Mouse (Mus musculus) embryonic facial prominence, embryonic 13.5 days (tissue): ENCODE results near the gene Galnt16. TPM values are rescaled to one million over a fixed set of nuclear protein-coding genes. Genes with fewer than 3 reads are reported as not detected.
A peak's percentile ranks its signal among the peaks of the same experiment; 100 is the strongest.

Experiments
- ATAC-seq: fragments of 200-750 bp; cut with Nextera tagmentation; 2 replicates; pipeline ENCODE4 v1.8.0; 2017; ENCODE audit warnings: low read depth; ENCODE audit not compliant: insufficient number of reproducible peaks, insufficient read depth, low FRiP score, low TSS enrichment
- H3K27ac ChIP-seq: fragments of 300-500 bp; sonication (generic); 2 replicates; pipeline ENCODE4 v1.5.1; 2015; ENCODE audit warnings: moderate library complexity, mild to moderate bottlenecking, inconsistent platforms
- H3K27me3 ChIP-seq: fragments of 300-500 bp; sonication (generic); 2 replicates; pipeline ENCODE4 v1.6.1; 2015; ENCODE audit warnings: mild to moderate bottlenecking, inconsistent platforms
- H3K36me3 ChIP-seq: fragments of 300-500 bp; sonication (generic); 2 replicates; pipeline ENCODE4 v1.6.1; 2015; ENCODE audit warnings: mild to moderate bottlenecking, inconsistent platforms
- H3K4me1 ChIP-seq: fragments of 300-500 bp; sonication (generic); 2 replicates; pipeline ENCODE4 v1.6.1; 2015; ENCODE audit warnings: inconsistent platforms
- H3K4me2 ChIP-seq: fragments of 300-500 bp; sonication (generic); 2 replicates; pipeline ENCODE4 v1.6.1; 2015; ENCODE audit warnings: moderate library complexity, mild to moderate bottlenecking, inconsistent platforms
- H3K4me3 ChIP-seq: fragments of 300-500 bp; sonication (generic); 2 replicates; pipeline ENCODE4 v1.5.1; 2015; ENCODE audit warnings: mild to moderate bottlenecking, inconsistent platforms
- H3K9ac ChIP-seq: fragments of 300-500 bp; sonication (generic); 2 replicates; pipeline ENCODE4 v1.6.1; 2015; ENCODE audit warnings: mild to moderate bottlenecking, inconsistent platforms
- H3K9me3 ChIP-seq: fragments of 300-500 bp; sonication (generic); 2 replicates; pipeline ENCODE4 v1.6.1; 2016; ENCODE audit warnings: inconsistent platforms
- WGBS: fragments of 180-500 bp; shearing (Covaris S2); methylation state at CpG from one replicate; pipeline ENCODE4 v1.1.7; 2015; ENCODE audit warnings: mixed read lengths; 5-methylcytosine and 5-hydroxymethylcytosine counted together
- polyA plus RNA-seq: library from polyadenylated mRNA; unstranded; fragments of >200 nt; fragmentation: Nextera tagmentation; extraction: Ambion mirVana; gene quantifications from 2 replicates; pipeline ENCODE4 v1.2.1, GENCODE M21; 2015

The Galnt16 gene
- polyA plus RNA-seq = 12.2 and 13.4 TPM in 2 replicates

DNA sequence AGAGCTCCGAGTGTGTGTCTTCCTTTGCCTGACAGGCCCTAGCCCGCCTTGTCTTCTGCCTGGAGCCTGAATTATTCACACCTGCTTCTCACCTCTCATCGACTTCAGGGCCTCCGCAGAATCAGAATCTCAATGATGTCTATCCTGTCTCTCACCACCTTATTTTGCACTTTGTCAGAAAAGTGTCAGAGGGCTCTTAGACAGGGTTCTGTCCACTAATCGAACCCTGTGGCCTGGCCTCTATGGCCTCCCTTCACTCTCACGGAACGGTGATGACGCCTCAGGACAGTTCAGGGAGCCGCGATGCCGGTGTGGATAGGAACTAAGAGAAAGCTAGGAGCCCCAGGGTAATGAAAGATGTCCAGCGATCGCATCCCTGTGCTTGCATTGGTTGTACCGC, at the start of gene Galnt16:
Gene Galnt16 (plus strand): TSS at position 301 of the 400 bp plus-strand sequence.
- Histone ChIP-seq H3K27me3 (peaks cover 72% of the 10 kb centered on the region), H3K27ac (peak within 1 kb of the TSS; percentile 60; the same call in 1 of the 2 replicates), H3K4me3 (peak within 1 kb of the TSS; percentile 78), H3K9me3 (no peaks in the 10 kb centered on the region), H3K36me3 (no peaks in the 10 kb centered on the region), H3K9ac (peak within 1 kb of the TSS; percentile 79), H3K4me1 (peaks cover 14% of the 10 kb centered on the region), H3K4me2 (peak within 1 kb of the TSS; percentile 98)
- ATAC-seq = no peak
- WGBS = 5% methylated on average over 14 of the region's 14 CpGs

- no peak for ATAC-seq
- 81% methylated on average over 2 of the region's 2 CpGs for WGBS
- H3K36me3 ChIP-seq = no peaks in the 10 kb centered on the region
These were observed 47.9 kb upstream of the Galnt16 start for GRCm38 (mm10) chr12:80470206-80470605.

GRCm38 (mm10) chr12:80471926-80472325, 46.2 kb upstream of the Galnt16 start:
- no peaks in the 10 kb centered on the region for H3K4me1 ChIP-seq
- no peaks in the 10 kb centered on the region for H3K9me3 ChIP-seq
- H3K9ac ChIP-seq = no peak overlapping the region
- whole genome bisulfite sequencing = 77% methylated on average over 4 of the region's 4 CpGs
- peaks cover 2% of the 10 kb centered on the region; the same call in 1 of the 2 replicates for H3K36me3 ChIP-seq
- H3K4me3 ChIP-seq = no peak overlapping the region
- H3K27ac ChIP-seq = no peak overlapping the region
- no peak overlapping the region for H3K4me2 ChIP-seq
- no peaks in the 10 kb centered on the region for H3K27me3 ChIP-seq
- no peak for ATAC-seq

More at GRCm38 (mm10) chr12:80470206-80470605, 47.9 kb upstream of the Galnt16 start:
- Histone ChIP-seq H3K9ac (no peak overlapping the region), H3K4me2 (no peak overlapping the region), H3K4me3 (no peak overlapping the region), H3K4me1 (no peaks in the 10 kb centered on the region), H3K27ac (no peak overlapping the region), H3K9me3 (no peaks in the 10 kb centered on the region), H3K27me3 (no peaks in the 10 kb centered on the region)

DNA sequence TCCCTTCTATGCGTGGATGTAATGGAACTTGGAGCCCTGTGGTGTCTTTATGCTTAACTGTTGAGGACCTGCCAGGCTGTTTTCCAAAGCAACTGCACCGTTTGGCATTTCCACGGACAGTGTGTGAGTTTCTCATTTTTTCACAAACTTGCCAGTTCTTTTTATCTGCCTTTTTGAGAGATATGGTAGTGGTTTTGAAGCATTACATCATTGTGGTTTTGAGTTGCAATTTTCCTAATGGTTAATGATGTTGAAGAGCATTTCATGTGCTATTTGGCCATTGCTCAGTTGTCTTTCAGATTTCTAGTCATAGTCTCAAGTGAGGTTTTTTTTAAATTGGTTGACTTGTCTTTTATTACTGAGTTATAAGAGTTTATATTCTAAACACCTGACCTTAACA, 44.3 kb upstream of the Galnt16 start:
- peaks cover 2% of the 10 kb centered on the region; the same call in 1 of the 2 replicates for H3K36me3 ChIP-seq
- no peak overlapping the region for H3K27ac ChIP-seq
- no peak overlapping the region for H3K4me2 ChIP-seq
- ATAC-seq = no peak
- no peaks in the 10 kb centered on the region for H3K27me3 ChIP-seq
- H3K4me3 ChIP-seq = no peak overlapping the region
- H3K9me3 ChIP-seq = no peaks in the 10 kb centered on the region
- no peak overlapping the region for H3K9ac ChIP-seq
- 86% methylated on average over 3 of the region's 3 CpGs for WGBS
- H3K4me1 ChIP-seq = no peaks in the 10 kb centered on the region

GRCm38 (mm10) chr12:80479986-80480385, 38.1 kb upstream of the Galnt16 start:
- no peak for ATAC-seq
- no peaks in the 10 kb centered on the region for H3K27me3 ChIP-seq
- H3K9ac ChIP-seq = no peak overlapping the region
- 79% methylated on average over 3 of the region's 3 CpGs for WGBS
- H3K4me1 ChIP-seq = no peaks in the 10 kb centered on the region
- no peaks in the 10 kb centered on the region for H3K9me3 ChIP-seq
- H3K4me2 ChIP-seq = no peak overlapping the region
- H3K36me3 ChIP-seq = peaks cover 34% of the 10 kb centered on the region
- no peak overlapping the region for H3K4me3 ChIP-seq
- no peak overlapping the region for H3K27ac ChIP-seq

DNA sequence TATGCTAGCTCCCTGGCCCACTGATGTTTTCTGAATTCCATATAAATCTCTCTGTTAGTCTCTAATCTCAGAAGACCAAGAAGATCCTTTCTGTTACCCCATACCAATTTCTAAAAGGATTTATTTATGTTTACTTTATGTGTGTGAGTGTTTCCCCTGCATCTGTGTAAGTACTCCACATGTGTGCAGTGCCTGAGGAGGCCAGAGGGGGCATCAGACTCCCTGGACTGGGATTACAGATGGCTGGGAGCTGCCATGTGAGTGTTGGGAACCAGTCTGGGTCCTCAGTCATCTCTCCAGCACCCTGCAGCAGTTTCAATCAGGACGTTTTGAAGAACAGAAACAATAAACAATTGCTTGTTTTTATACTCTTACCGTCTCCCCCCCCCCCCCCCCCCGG, 34.7 kb upstream of the Galnt16 start:
- H3K27me3 ChIP-seq = no peaks in the 10 kb centered on the region
- no peak overlapping the region for H3K4me3 ChIP-seq
- peaks cover 39% of the 10 kb centered on the region for H3K36me3 ChIP-seq
- H3K27ac ChIP-seq = no peak overlapping the region
- no peaks in the 10 kb centered on the region for H3K9me3 ChIP-seq
- WGBS = 65% methylated on average over 3 of the region's 3 CpGs
- H3K9ac ChIP-seq = no peak overlapping the region
- no peaks in the 10 kb centered on the region for H3K4me1 ChIP-seq
- H3K4me2 ChIP-seq = no peak overlapping the region
- ATAC-seq = no peak

- H3K27ac ChIP-seq = no peak overlapping the region
These were observed 24.8 kb upstream of the Galnt16 start for GRCm38 (mm10) chr12:80493311-80493710.

GRCm38 (mm10) chr12:80495691-80496090, 22.4 kb upstream of the Galnt16 start:
- H3K4me3 ChIP-seq = no peak overlapping the region
- peaks cover 41% of the 10 kb centered on the region for H3K36me3 ChIP-seq
- no peaks in the 10 kb centered on the region for H3K27me3 ChIP-seq
- H3K9ac ChIP-seq = no peak overlapping the region
- WGBS = 89% methylated on average over 1 of the region's 1 CpGs
- H3K27ac ChIP-seq = no peak overlapping the region
- ATAC-seq = no peak
- H3K4me2 ChIP-seq = no peak overlapping the region
- H3K9me3 ChIP-seq = no peaks in the 10 kb centered on the region
- H3K4me1 ChIP-seq = no peaks in the 10 kb centered on the region

More at GRCm38 (mm10) chr12:80493311-80493710, 24.8 kb upstream of the Galnt16 start:
- no peak for ATAC-seq
- Histone ChIP-seq H3K4me1 (no peaks in the 10 kb centered on the region), H3K36me3 (peaks cover 60% of the 10 kb centered on the region), H3K4me3 (no peak overlapping the region), H3K9ac (no peak overlapping the region), H3K4me2 (no peak overlapping the region), H3K27me3 (no peaks in the 10 kb centered on the region), H3K9me3 (no peaks in the 10 kb centered on the region)
- 95% methylated on average over 5 of the region's 5 CpGs for WGBS

GRCm38 (mm10) chr12:80498356-80498755, 19.7 kb upstream of the Galnt16 start:
- Histone ChIP-seq H3K27me3 (no peaks in the 10 kb centered on the region), H3K36me3 (peaks cover 17% of the 10 kb centered on the region), H3K4me1 (no peaks in the 10 kb centered on the region), H3K27ac (no peak overlapping the region), H3K4me2 (no peak overlapping the region), H3K4me3 (no peak overlapping the region), H3K9ac (no peak overlapping the region), H3K9me3 (no peaks in the 10 kb centered on the region)
- 59% methylated on average over 4 of the region's 4 CpGs for WGBS
- no peak for ATAC-seq

GRCm38 (mm10) chr12:80500506-80500905, 17.6 kb upstream of the Galnt16 start:
- Histone ChIP-seq H3K27ac (no peak overlapping the region), H3K4me2 (no peak overlapping the region), H3K4me3 (no peak overlapping the region), H3K9me3 (no peaks in the 10 kb centered on the region), H3K4me1 (peaks cover 9% of the 10 kb centered on the region), H3K9ac (no peak overlapping the region), H3K27me3 (no peaks in the 10 kb centered on the region), H3K36me3 (peaks cover 11% of the 10 kb centered on the region)
- WGBS = 44% methylated on average over 1 of the region's 1 CpGs
- no peak for ATAC-seq

GRCm38 (mm10) chr12:80504718-80505117, 13.4 kb upstream of the Galnt16 start:
- ATAC-seq = peak; percentile 43; the same call in 1 of the 2 replicates
- Histone ChIP-seq H3K27me3 (no peaks in the 10 kb centered on the region), H3K4me2 (no peak overlapping the region), H3K36me3 (no peaks in the 10 kb centered on the region; the same call in 1 of the 2 replicates), H3K4me3 (no peak overlapping the region), H3K9me3 (no peaks in the 10 kb centered on the region), H3K27ac (0 out of 2 replicates have a peak overlapping the region, but pooled peaks have one; percentile 44), H3K9ac (no peak overlapping the region), H3K4me1 (peaks cover 17% of the 10 kb centered on the region)
- 37% methylated on average over 5 of the region's 5 CpGs for WGBS

GRCm38 (mm10) chr12:80507041-80507745, 10.9 kb upstream of the Galnt16 start:
- WGBS = 51% methylated on average over 14 of the region's 14 CpGs
- Histone ChIP-seq H3K4me3 (no peak overlapping the region), H3K27me3 (no peaks in the 10 kb centered on the region), H3K9ac (no peak overlapping the region), H3K4me1 (peaks cover 17% of the 10 kb centered on the region), H3K4me2 (no peak overlapping the region), H3K9me3 (no peaks in the 10 kb centered on the region), H3K36me3 (no peaks in the 10 kb centered on the region), H3K27ac (no peak overlapping the region)
- ATAC-seq = no peak
